Mouse (Mus musculus) urinary bladder, postnatal 25 days (tissue): ENCODE results near the gene Fam234a.
A peak's percentile ranks its signal among the peaks of the same experiment; 100 is the strongest.
"Not testable (repeated sequence)": the region's sequence is repeated elsewhere in the genome, so short reads cannot be mapped to it uniquely, and the experiment has no call there.

Experiments
- DNase-seq: peaks from one replicate; pipeline ENCODE4 v3.0.0; 2022; ENCODE audit warnings: low spot score

Fam234a gene

DNA sequence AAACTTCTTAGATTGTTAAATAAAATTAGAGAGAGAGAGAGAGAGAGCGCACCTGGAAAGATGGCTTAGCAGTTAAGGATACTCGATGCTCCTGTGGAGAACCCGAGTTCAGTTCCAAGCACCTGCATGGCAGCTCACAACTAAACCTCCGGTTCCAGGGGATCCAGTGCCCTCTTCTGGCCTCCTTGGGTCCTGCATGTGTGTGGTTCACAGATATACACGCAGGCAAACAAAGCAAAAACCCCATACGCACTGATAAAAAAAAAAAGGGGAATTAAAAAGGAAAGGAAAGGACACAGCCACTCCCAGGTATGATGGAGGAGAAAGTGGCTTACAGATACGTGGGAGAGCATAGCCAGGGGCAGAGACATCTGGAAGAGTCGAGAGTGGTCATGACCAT, 11.2 kb downstream of the Fam234a start:
- DNase-seq = no peak

- DNase-seq = no peak
These were observed 12.9 kb downstream of the Fam234a start for GRCm38 (mm10) chr17:26231156-26231555.

- no peak for DNase-seq
These were observed 14.3 kb downstream of the Fam234a start for GRCm38 (mm10) chr17:26229776-26230175.

GRCm38 (mm10) chr17:26225150-26225549, 18.9 kb downstream of the Fam234a start:
- DNase-seq = no peak

DNA sequence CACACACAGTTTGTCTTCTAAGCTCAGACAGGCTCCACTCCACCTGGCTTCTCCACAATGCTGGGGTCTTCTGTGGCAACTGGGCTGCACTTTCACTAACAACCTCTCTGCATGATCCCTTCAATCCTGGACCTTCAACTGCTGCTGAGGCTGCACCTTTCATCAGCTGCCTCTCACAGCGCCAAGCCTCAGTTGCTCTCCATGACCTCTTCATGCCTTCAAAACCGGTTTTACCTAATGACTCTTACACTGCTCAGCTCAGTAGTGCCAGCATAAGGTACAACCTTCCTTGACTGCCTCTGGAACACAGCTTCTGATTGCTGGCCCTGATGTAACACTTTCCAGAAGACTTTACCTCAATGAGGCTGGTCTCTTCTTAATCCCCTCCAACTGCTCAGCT, 22.5 kb downstream of the Fam234a start:
- no peak for DNase-seq

DNA sequence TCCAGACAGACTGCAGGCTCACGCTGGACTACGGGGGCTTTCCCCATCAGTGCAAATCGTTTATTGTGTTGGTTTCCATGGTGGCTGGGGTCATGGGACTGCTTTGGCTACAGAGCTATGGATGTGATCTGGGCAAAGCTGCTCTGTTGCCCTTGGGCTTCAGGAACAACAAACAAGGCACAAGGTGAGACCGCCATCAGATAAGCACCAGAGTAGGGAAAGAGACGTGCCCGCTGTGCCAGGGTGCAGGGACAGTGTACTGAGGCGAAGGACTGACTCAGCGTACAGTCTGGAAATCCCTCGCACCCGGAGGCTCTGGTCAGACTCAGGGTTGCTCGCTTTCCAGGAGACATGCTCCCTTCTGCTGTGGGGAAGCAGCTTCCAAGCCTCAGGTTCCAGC, 31.4 kb downstream of the Fam234a start:
- DNase-seq = no peak

DNA sequence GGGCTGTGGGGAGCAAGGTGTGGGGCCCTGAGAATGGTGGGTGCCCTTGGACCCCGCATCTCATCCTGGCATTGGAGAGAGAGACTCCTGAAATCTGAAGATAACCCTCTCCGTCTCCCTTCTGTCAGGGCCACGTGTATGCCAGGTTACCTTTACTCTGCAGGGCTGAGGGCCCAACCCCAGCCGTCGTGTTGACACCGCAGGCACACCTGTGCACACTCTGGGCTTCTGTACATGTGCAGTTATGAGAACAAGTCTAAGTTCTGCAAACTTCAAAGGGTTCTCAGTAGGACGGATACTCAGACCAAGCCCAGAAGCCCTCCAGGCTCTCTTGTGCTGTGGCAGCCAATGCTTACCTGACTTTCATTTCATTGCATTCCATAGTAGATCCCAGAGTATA, 31.8 kb downstream of the Fam234a start:
- no peak for DNase-seq

- DNase-seq = no peak
These were observed 36.4 kb downstream of the Fam234a start, which contains the start of gene Arhgdig for GRCm38 (mm10) chr17:26207686-26208085. Arhgdig (minus strand) TSS chr17:26207786.

- DNase-seq = no peak
These were observed 37.6 kb downstream of the Fam234a start for GRCm38 (mm10) chr17:26206392-26206791.

GRCm38 (mm10) chr17:26204766-26205165, 39.3 kb downstream of the Fam234a start:
- DNase-seq = no peak

- peak; percentile 39 for DNase-seq
These were observed 40.7 kb downstream of the Fam234a start for GRCm38 (mm10) chr17:26203321-26203811.

DNA sequence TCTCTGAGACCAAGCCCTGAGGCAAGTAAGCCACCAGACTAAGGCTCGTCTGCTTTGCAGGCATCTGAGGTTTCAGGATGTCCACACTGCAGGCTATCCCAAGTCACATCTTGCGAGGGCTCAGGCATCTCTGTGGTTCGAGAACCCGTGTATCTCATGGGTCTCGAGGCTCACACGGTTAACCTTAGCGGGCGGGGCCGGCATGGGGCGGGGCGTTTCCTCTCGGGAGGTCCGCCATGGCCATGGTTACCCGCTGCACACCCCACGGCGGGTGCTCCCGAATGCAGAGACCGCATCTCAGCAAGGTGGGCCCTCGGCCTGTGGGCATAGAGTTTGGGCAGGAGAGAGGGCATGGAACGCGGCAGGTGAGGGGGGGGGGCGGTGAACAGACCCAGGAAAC, 41.3 kb downstream of the Fam234a start, which contains the start of gene Rgs11:
Rgs11 (plus strand) TSS at position 215 of the 400 bp plus-strand sequence.
- DNase-seq = peak; percentile 54

DNA sequence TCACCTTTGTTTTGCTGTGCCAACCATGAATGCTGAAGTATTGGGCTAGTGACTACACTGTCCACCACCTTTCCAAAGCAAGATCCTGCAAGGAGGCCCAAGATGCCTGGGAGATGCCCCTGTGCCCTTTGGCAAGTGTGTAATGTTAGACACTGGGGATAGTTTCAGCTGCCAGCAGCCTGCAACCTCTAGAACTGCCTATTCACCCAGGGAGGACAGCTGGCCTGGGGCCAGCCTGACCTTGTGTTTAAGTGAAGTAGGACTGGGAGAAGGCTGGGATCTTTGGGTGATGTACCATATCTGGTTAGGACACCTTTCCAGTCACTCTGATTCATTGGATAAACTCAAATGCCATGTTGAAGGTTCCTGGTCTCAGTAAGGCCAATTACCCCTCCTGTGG, 42.0 kb downstream of the Fam234a start:
- no peak for DNase-seq

DNA sequence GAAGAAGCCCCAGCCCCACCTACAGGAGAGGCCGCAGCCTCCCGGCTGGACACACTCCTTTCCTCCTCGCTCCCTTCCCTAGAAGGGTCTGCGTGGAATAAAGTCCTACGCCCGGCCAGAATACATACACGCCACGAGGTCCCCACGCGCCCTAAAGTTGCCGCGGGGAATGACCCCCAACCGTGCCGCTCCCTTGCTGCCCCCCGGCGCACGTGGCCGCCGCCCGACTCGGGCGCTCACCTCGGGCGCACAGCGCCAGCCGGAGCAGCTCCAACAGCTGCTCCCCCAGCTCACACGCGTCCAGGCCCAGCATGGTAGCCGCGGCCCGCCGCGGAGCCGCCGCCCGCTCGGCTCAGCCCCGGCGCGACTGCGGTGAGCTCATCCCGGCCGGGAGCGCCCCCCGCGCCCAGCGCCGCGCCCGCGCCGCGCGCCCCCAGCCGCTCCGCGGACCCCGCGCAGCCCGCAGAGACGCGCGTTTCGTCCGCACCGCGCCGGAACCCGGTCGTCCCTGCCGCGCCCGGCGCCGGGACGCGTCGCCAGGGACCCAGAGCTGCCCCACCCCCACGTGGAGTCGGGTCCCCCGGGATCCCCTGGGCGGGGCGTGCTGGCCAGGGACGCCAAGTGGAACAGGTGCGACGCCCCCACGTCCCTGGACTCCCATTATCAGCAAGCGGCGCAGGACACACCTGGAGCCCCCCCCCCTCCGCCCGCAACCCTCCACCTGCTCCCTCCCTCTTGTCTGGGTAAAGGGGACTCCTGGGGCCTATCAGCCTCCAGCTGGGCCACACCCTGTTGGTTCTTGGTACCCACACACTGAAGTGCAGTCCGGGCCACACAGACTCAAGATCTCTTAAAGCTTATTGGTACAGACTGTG, 43.0 kb downstream of the Fam234a start:
- DNase-seq = no peak

DNA sequence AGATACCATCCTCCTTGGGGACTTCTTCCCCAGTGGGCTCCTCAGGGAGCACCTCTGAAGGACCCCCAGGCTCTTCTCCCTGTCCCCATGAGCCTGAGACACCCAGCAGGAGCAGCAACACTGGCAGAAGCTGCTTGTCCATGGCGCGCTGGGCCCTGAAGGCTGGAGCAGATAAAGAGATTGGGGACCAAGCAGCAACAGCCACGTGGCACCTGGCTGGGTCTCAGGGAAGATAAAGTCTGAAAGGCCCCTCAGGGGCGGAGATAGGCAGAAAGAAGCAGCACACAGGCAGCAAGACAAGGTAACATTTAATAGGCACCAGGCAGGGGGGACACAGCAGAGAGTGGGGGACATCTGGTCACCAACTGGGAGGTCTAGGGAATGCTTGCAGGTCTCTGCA, 45.1 kb downstream of the Fam234a start, which contains the start of gene Pdia2:
Pdia2 (minus strand) TSS at position 196 of the 400 bp plus-strand sequence.
- no peak for DNase-seq

- DNase-seq = no peak
These were observed 51.4 kb downstream of the Fam234a start for GRCm38 (mm10) chr17:26192481-26193190.

- DNase-seq = not testable (repeated sequence)
These were observed 52.6 kb downstream of the Fam234a start for GRCm38 (mm10) chr17:26191486-26191885.

DNA sequence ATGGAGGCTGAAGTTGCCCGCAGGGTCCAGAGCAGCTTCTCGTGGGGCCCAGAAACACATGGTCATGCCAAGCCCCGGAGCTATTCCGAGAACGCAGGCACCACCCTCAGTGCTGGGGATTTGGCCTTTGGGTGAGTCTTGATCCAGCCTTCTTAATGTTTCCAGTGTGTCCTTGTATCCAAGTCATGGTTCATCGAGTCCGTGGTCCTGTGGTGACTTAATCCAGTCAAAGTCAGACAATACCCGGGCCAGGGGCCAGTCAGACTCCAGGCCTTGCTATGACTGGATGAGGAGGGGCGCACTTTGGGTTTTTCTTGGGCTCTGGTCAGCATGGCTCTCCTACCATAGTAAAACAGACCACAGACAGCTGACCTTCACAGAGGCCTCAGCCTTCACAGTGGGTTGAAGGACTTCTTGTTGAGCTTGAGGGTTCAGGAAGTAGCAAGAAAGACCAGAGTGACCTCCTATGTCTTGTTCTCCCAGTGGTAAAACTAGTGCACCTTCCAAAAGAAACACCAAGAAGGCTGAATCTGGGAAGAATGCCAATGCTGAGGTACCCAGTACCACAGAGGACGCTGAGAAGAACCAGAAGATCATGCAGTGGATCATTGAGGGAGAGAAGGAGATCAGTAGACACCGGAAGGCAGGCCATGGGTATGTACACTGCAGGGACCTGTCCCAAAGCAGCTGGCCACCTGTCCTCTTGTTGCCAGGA, 55.8 kb downstream of the Fam234a start:
- no peak for DNase-seq

DNA sequence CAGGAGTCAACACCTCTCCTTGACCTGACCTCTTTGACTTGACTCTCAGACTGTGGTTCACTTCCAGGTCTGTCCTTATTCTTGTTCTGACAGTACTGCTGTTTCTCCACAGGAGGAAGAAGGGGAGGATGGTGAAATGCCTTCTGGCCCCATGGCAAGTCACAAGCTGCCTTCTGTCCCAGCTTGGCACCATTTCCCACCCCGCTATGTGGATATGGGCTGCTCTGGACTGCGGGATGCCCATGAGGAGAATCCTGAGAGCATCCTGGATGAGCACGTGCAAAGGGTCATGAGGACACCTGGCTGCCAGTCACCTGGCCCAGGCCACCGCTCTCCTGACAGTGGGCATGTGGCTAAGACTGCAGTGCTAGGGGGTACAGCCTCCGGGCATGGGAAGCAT, 56.5 kb downstream of the Fam234a start:
- no peak for DNase-seq

GRCm38 (mm10) chr17:26181179-26181578, 62.9 kb downstream of the Fam234a start:
- DNase-seq = no peak

DNA sequence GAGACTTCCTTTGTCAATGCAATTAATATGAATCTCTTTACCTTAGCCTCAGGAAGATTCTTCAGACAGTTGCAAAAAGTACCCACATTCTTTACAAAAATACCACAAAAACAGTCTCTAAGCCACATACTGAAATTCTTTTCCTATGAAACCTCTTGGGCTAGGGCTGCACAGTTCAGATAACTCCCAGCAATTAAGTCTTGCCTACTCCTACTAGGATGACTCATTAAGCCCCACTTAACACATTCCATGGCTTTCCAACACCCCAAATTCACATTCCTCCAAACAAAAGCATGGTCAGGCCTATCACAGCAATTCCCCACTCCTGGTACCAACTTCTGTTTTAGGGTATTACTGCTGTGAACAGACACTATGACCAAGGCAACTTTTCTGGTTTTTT, 65.4 kb downstream of the Fam234a start:
- DNase-seq = no peak

GRCm38 (mm10) chr17:26175248-26175647, 68.8 kb downstream of the Fam234a start:
- DNase-seq = not testable (repeated sequence)
